Mouse (Mus musculus): ENCODE results near the gene Mmd.

GRCm38 (mm10) chr11:90275663-90276062 is 26.4 kb downstream of the Mmd start:
- TF ChIP-seq EP300 (IDR thresholded peaks at IDR 0.05; ENCODE audit: low read depth) (no peak), CTCF (IDR thresholded peaks at IDR 0.05; ENCODE audit: low read depth) (no peak)

Measured in liver, embryonic 14.5 days (tissue).